In genomic region chr5:24167263-24167662, GRCm38 (mm10) we compare ENCODE assay signal across 11 mouse cellular contexts. TPM values are rescaled to one million over a fixed set of nuclear protein-coding genes. Genes with fewer than 3 reads are reported as not detected.
DNase-seq lines count a peak whose midpoint lies in the region; ATAC-seq and TF ChIP-seq lines count a peak whose summit lies in the region.
"Had no signal": no experiment of that assay in that cellular context is flagged by ENCODE, and none has a peak within 500 bp of the region (broad histone marks: within the 10 kb centered on the region; RNA-seq: fewer than 3 reads in every experiment).

No protein-coding gene starts in this region.

- no peaks in the 10 kb centered on the region for H3K9me3 ChIP-seq in heart, embryonic 12.5 days (replicated peaks)
- H3K9me3 ChIP-seq in lung, embryonic 14.5 days (ENCODE audit: low read depth, low read length), result no peaks in the 10 kb centered on the region
- H3K9me3 ChIP-seq in MEL (replicated peaks; ENCODE audit: insufficient read depth, low read length), result no peaks in the 10 kb centered on the region
- H3K9me3 ChIP-seq: forebrain, embryonic 15.5 days; heart, embryonic 15.5 days had no signal

- H3K4me1 ChIP-seq in heart, embryonic 12.5 days (replicated peaks), result peaks cover 4% of the 10 kb centered on the region
- 0 out of 2 replicates have a peak, but pooled peaks cover 3% of the 10 kb centered on the region for H3K4me1 ChIP-seq in lung, embryonic 14.5 days (ENCODE audit: insufficient read depth)
- H3K4me1 ChIP-seq in MEL (ENCODE audit: control insufficient read depth in 1 of 2, insufficient read depth in 2 of 2, low read length in 2 of 2), result peaks cover 4 to 7% of the 10 kb centered on the region in 2 experiments
- H3K4me1 ChIP-seq in embryonic fibroblast, embryonic 13.5 days (ENCODE audit: control insufficient read depth, insufficient read depth, low read length), result peaks cover 4% of the 10 kb centered on the region; the same call in 1 of the 2 replicates

- 51% methylated on average over 5 of the region's 5 CpGs for WGBS in heart, embryonic 12.5 days
- WGBS in lung, embryonic 14.5 days, result 42% methylated on average over 5 of the region's 5 CpGs

- H3K9ac ChIP-seq in heart, embryonic 12.5 days, result no peak overlapping the region
- no peak overlapping the region for H3K9ac ChIP-seq in lung, embryonic 14.5 days
- H3K9ac ChIP-seq in MEL (ENCODE audit: control insufficient read depth, low read depth, low read length, poor library complexity, severe bottlenecking), result no peak overlapping the region
- H3K9ac ChIP-seq: forebrain, embryonic 15.5 days; heart, embryonic 15.5 days had no signal

- peaks cover 10% of the 10 kb centered on the region for H3K79me2 ChIP-seq in MEL (ENCODE audit: control insufficient read depth, insufficient read depth, low read length, poor library complexity)

- TF ChIP-seq RAD21 in MEL (IDR thresholded peaks at IDR 0.05; ENCODE audit: low read depth, low read length), result peak; percentile 32

- H3K4me3 ChIP-seq in heart, embryonic 12.5 days, result no peak overlapping the region
- H3K4me3 ChIP-seq in lung, embryonic 14.5 days (ENCODE audit: low read depth, low read length), result no peak overlapping the region
- H3K4me3 ChIP-seq in MEL (ENCODE audit: control insufficient read depth in 1 of 2, insufficient read depth in 1 of 2, low read depth in 2 of 2, low read length in 2 of 2), result no peak overlapping the region
- H3K4me3 ChIP-seq in embryonic fibroblast, embryonic 13.5 days (ENCODE audit: insufficient read depth, low read length), result no peak overlapping the region
- H3K4me3 ChIP-seq: forebrain, embryonic 15.5 days; heart, embryonic 15.5 days had no signal

- TF ChIP-seq POLR2A in MEL (IDR thresholded peaks at IDR 0.05; ENCODE audit: control insufficient read depth in 1 of 2, insufficient read depth in 1 of 2, low read depth in 1 of 2, low read length in 2 of 2, poor library complexity in 1 of 2), result no peak
- no peak for TF ChIP-seq POLR2A in embryonic fibroblast, embryonic 13.5 days (IDR thresholded peaks at IDR 0.05; ENCODE audit: low read depth, low read length)

- DNase-seq in heart, postnatal 4 days, result peak; percentile 52
- peak; percentile 26 for DNase-seq in lung, embryonic 14.5 days
- DNase-seq in lung, postnatal 36 days, result no peak
- DNase-seq in MEL (ENCODE audit: low read depth, low spot score), result no peak
- no peak for DNase-seq in thymus, postnatal 25 days
- no peak for DNase-seq in cerebellum, postnatal 36 days
- DNase-seq: thymus, postnatal 4 days had no signal

- peak; percentile 29 for TF ChIP-seq CTCF in lung, embryonic 14.5 days (IDR thresholded peaks at IDR 0.05; ENCODE audit: low read depth)
- TF ChIP-seq CTCF in MEL (IDR thresholded peaks at IDR 0.05 in 2 of 3, conservative IDR thresholded peaks at IDR 0.05 in 1 of 3; ENCODE audit: control insufficient read depth in 1 of 3, insufficient read depth in 1 of 3, low read depth in 2 of 3, low read length in 3 of 3, poor library complexity in 1 of 3, severe bottlenecking in 1 of 3), result peak in 2 of 3 experiments; percentile 32; a peak in 4 of 6 replicates
- TF ChIP-seq CTCF in embryonic fibroblast, embryonic 13.5 days (IDR thresholded peaks at IDR 0.05; ENCODE audit: borderline replicate concordance, insufficient read depth, low read length), result peak; percentile 18; the same call in 1 of the 2 replicates

- no peak for TF ChIP-seq EP300 in MEL (IDR thresholded peaks at IDR 0.05; ENCODE audit: low read depth in 1 of 2, low read length in 2 of 2)

- ATAC-seq in heart, embryonic 12.5 days (ENCODE audit: insufficient number of reproducible peaks, low FRiP score), result no peak
- no peak for ATAC-seq in lung, embryonic 14.5 days (ENCODE audit: insufficient read depth)
- ATAC-seq: forebrain, embryonic 15.5 days had no signal

- H3K27me3 ChIP-seq in heart, embryonic 12.5 days (replicated peaks), result no peaks in the 10 kb centered on the region
- no peaks in the 10 kb centered on the region for H3K27me3 ChIP-seq in lung, embryonic 14.5 days (ENCODE audit: insufficient read depth, low read length)
- H3K27me3 ChIP-seq in MEL (ENCODE audit: control insufficient read depth in 1 of 2, insufficient read depth in 2 of 2, low read length in 2 of 2), result no peaks in the 10 kb centered on the region
- H3K27me3 ChIP-seq: forebrain, embryonic 15.5 days; heart, embryonic 15.5 days had no signal

- no peak overlapping the region for H3K27ac ChIP-seq in heart, embryonic 12.5 days (ENCODE audit: poor library complexity, severe bottlenecking)
- H3K27ac ChIP-seq in lung, embryonic 14.5 days (ENCODE audit: low read depth), result no peak overlapping the region
- no peak overlapping the region for H3K27ac ChIP-seq in MEL (ENCODE audit: control insufficient read depth, low read depth, low read length)
- no peak overlapping the region for H3K27ac ChIP-seq in embryonic fibroblast, embryonic 13.5 days (ENCODE audit: insufficient read depth, low read length)
- H3K27ac ChIP-seq: forebrain, embryonic 15.5 days; heart, embryonic 15.5 days had no signal

- H3K4me2 ChIP-seq in heart, embryonic 12.5 days, result no peak overlapping the region
- H3K4me2 ChIP-seq in lung, embryonic 14.5 days, result no peak overlapping the region
- H3K4me2 ChIP-seq: forebrain, embryonic 15.5 days; heart, embryonic 15.5 days had no signal

- peaks cover 29% of the 10 kb centered on the region for H3K36me3 ChIP-seq in heart, embryonic 12.5 days
- H3K36me3 ChIP-seq in lung, embryonic 14.5 days (ENCODE audit: insufficient read depth), result peaks cover 22% of the 10 kb centered on the region
- H3K36me3 ChIP-seq in MEL (ENCODE audit: control insufficient read depth in 1 of 2, insufficient read depth in 2 of 2, low read length in 2 of 2), result peaks cover 11% of the 10 kb centered on the region in 2 experiments

TF ChIP-seq in MEL, 35 proteins besides CTCF, POLR2A, EP300 and RAD21:
- no peak for TF ChIP-seq HCFC1 (IDR thresholded peaks at IDR 0.05; ENCODE audit: low read depth, low read length)
- peak; percentile 25 for TF ChIP-seq SMC3 (IDR thresholded peaks at IDR 0.05; ENCODE audit: low read depth, low read length)
- TF ChIP-seq ZKSCAN1 (IDR thresholded peaks at IDR 0.05; ENCODE audit: low read depth, low read length), result no peak
- no peak for TF ChIP-seq E2F4 (IDR thresholded peaks at IDR 0.05; ENCODE audit: borderline replicate concordance, low read depth, low read length)

RNA-seq across cellular contexts. Expression of gene Nupl2, which starts 2.5 kb away (rescaled TPM):
- 10 to 100 TPM; 10.6 to 11.2 TPM for total RNA-seq in heart, postnatal 4 days (2021)
- 12.4 and 13.5 TPM in 2 replicates for polyA plus RNA-seq in heart, embryonic 12.5 days (2016; fragmentation: Nextera tagmentation; extraction: Ambion mirVana)
- 20.6 and 21.0 TPM in 2 replicates for polyA plus RNA-seq in lung, embryonic 14.5 days (2014; fragmentation: Nextera tagmentation; extraction: Ambion mirVana)
- 11.9 and 13.8 TPM in 2 replicates for total RNA-seq in MEL (2012; rRNA removed)
- 100 to 1,000 TPM in 1 of 2 experiments, 10 to 100 TPM in 1; 23.1 to 121 TPM for polyA plus RNA-seq in MEL (2012; ENCODE audit: insufficient read depth in 1 of 2, insufficient read length in 2 of 2, low read depth in 1 of 2, low replicate concordance in 2 of 2, missing spikeins in 1 of 2)
- 13.6 and 16.2 TPM in 2 replicates for polyA plus RNA-seq in embryonic fibroblast, embryonic 13.5 days (2011; ENCODE audit: insufficient read length, low read depth, missing spikeins)

Comparison
In these comparisons a context has a peak if more than half of its experiments do, and no peak if none do; other contexts are left out.
1. DNase-seq: peak in heart, postnatal 4 days (single experiment) and lung, embryonic 14.5 days (single experiment); none in lung, postnatal 36 days (single experiment), MEL (single experiment), thymus, postnatal 25 days (single experiment) and cerebellum, postnatal 36 days (0 of 2).
2. Peak in every context shown above with its lines, with median percentiles within 50 percentile points of each other: CTCF ChIP-seq.